Mouse (Mus musculus) liver, embryonic 13.5 days (tissue): Measurements from ENCODE around the gene Dock7. TPM values are rescaled to one million over a fixed set of nuclear protein-coding genes. Genes with fewer than 3 reads are reported as not detected.

Experiments
- ATAC-seq: fragments of 200-750 bp; cut with Nextera tagmentation; 2 replicates; pipeline ENCODE4 v1.8.0; 2017; ENCODE audit warnings: low read depth, mild to moderate bottlenecking, moderate number of reproducible peaks, moderate library complexity
- DNase-seq: peaks from one replicate; pipeline ENCODE4 v3.0.0; 2022
- H3K27ac ChIP-seq: fragments of 300-500 bp; sonication (generic); 2 replicates; pipeline ENCODE4 v1.5.1; 2015; ENCODE audit warnings: moderate library complexity, mild to moderate bottlenecking, inconsistent platforms
- H3K27me3 ChIP-seq: fragments of 300-500 bp; sonication (generic); 2 replicates; pipeline ENCODE4 v1.6.1; 2015; ENCODE audit warnings: mild to moderate bottlenecking, inconsistent platforms
- H3K36me3 ChIP-seq: fragments of 300-500 bp; sonication (generic); 2 replicates; pipeline ENCODE4 v1.6.1; 2015; ENCODE audit warnings: mild to moderate bottlenecking, inconsistent platforms
- H3K4me1 ChIP-seq: fragments of 300-500 bp; sonication (generic); replicated peaks from 2 replicates; pipeline ENCODE4 v1.6.1; 2015; ENCODE audit warnings: inconsistent platforms
- H3K4me2 ChIP-seq: fragments of 300-500 bp; sonication (generic); 2 replicates; pipeline ENCODE4 v1.6.1; 2015; ENCODE audit warnings: inconsistent platforms, mild to moderate bottlenecking, moderate library complexity
- H3K4me3 ChIP-seq: fragments of 300-500 bp; sonication (generic); replicated peaks from 2 replicates; pipeline ENCODE4 v1.5.1; 2015; ENCODE audit warnings: mild to moderate bottlenecking, inconsistent platforms
- H3K9ac ChIP-seq: fragments of 300-500 bp; sonication (generic); 2 replicates; pipeline ENCODE4 v1.6.1; 2015; ENCODE audit warnings: mild to moderate bottlenecking, inconsistent platforms
- H3K9me3 ChIP-seq: fragments of 300-500 bp; sonication (generic); replicated peaks from 2 replicates; pipeline ENCODE4 v1.6.1; 2016; ENCODE audit warnings: inconsistent platforms
- WGBS: fragments of 180-500 bp; shearing (Covaris S2); methylation state at CpG from one replicate; pipeline ENCODE4 v1.1.7; 2015; ENCODE audit not compliant: insufficient replicate concordance; 5-methylcytosine and 5-hydroxymethylcytosine counted together
- polyA plus RNA-seq: library from polyadenylated mRNA; unstranded; fragments of >200 nt; fragmentation: Nextera tagmentation; extraction: Ambion mirVana; gene quantifications from 2 replicates; pipeline ENCODE4 v1.2.1, GENCODE M21; 2015

Gene Dock7
- polyA plus RNA-seq, 1 experiment from 2014 or later, result 9.3 TPM

DNA sequence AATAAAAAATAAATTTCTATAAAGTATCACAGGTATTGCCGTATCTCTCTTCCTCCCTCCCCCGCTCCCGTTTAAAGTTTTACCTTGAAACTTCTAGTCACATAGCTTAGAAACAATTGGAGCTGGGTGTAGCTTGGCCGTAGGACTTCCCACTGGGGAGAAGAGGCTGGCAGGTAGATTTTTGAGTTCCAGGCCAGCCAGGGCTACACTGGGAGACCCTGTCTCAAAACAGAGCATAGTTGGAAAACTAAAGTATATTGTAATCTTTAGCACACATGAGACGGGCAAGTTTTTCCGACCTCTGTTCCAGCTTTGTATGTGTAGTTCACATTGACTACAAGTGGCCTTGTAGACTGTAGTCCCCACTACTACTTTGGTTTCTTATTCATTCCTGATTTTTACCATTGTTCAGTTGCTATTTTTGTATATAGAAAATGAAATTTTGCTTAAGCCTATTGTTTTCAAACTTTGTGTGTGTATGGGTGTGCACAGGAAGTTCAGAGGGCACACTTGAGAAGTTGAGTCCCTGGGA lies 195.4 kb downstream of the Dock7 start:
- H3K4me1 ChIP-seq, result peaks cover 23% of the 10 kb centered on the region
- peak overlapping the region; percentile 86 for H3K4me2 ChIP-seq
- DNase-seq, result no peak
- no peaks in the 10 kb centered on the region for H3K9me3 ChIP-seq
- peaks cover 20% of the 10 kb centered on the region for H3K36me3 ChIP-seq
- peak overlapping the region; percentile 98 for H3K27ac ChIP-seq
- no peaks in the 10 kb centered on the region for H3K27me3 ChIP-seq
- 7% methylated on average over 6 of the region's 6 CpGs for WGBS
- H3K4me3 ChIP-seq, result peak overlapping the region; percentile 99
- H3K9ac ChIP-seq, result peak overlapping the region; percentile 99
- ATAC-seq, result no peak

DNA sequence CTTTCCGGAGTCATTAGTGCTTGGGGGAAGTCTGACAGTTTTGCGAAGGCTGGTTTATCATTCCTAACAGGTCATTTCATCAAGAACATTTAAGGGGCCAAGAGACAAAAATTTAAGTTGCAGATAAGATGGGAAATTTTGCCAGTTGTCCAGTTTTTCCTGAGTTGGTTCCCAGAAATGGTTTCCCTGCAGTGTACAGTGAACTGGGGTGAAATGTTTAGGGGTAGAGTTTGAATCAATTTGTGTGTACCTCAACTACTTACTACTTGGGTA lies 195.9 kb downstream of the Dock7 start:
- DNase-seq (no peak), ATAC-seq (no peak)
- H3K4me3 ChIP-seq, result peak overlapping the region; percentile 99
- H3K9ac ChIP-seq, result peak overlapping the region; percentile 99
- peaks cover 15% of the 10 kb centered on the region for H3K36me3 ChIP-seq
- no peaks in the 10 kb centered on the region for H3K9me3 ChIP-seq
- peak overlapping the region; percentile 86 for H3K4me2 ChIP-seq
- peaks cover 23% of the 10 kb centered on the region for H3K4me1 ChIP-seq
- no peaks in the 10 kb centered on the region for H3K27me3 ChIP-seq
- peak overlapping the region; percentile 98 for H3K27ac ChIP-seq
- WGBS, result 0% methylated on average over 2 of the region's 2 CpGs

DNA sequence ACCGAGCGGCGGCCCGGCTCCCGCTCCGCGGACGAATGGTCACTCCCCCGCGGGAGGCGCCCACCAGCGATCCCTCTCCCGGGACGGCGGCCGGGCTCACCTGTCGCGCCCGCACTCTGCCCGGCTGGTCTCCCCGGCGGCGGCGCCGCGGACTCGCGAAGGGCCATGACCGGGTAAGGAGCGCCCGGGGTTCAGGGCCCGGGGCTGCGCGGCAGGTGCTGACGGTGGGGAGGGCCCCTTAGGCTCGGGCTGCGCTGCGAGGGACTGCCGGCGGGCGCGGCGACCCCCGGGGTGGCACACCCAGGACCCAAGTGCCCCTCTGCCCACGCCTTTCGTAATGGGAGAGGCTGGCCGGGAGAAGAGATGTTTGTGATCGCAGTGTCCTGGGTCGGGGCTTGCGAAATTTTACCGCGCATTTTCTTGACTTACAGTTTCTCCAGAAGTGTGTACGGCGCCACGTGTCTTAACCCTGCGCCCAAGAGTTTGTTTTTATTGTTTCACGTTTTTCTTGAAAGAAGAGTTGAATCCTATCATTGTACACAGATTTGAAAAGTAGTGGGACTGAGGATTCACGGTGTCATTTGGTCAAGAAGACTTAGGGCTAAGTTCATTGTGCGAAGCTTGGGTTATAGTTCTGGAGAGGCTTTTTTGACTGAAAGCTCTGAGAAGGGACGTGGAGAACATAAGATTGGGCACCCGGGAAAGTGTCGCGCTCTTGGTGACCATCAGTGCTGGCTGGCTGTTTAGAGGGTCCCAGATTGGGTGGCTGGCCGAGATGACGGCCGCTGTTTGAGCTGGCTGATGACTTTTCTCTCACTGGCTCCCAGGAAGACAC lies 196.4 kb downstream of the Dock7 start:
- peaks cover 13% of the 10 kb centered on the region for H3K36me3 ChIP-seq
- H3K9me3 ChIP-seq, result no peaks in the 10 kb centered on the region
- H3K27me3 ChIP-seq, result no peaks in the 10 kb centered on the region
- H3K4me2 ChIP-seq, result peak overlapping the region; percentile 86
- peak overlapping the region; percentile 98 for H3K27ac ChIP-seq
- WGBS, result under 1% methylated on average over 62 of the region's 66 CpGs
- peak; percentile 37 for DNase-seq
- H3K4me3 ChIP-seq, result peak overlapping the region; percentile 99
- peaks cover 23% of the 10 kb centered on the region for H3K4me1 ChIP-seq
- peak; percentile 0; the same call in 1 of the 2 replicates for ATAC-seq
- peak overlapping the region; percentile 99 for H3K9ac ChIP-seq

DNA sequence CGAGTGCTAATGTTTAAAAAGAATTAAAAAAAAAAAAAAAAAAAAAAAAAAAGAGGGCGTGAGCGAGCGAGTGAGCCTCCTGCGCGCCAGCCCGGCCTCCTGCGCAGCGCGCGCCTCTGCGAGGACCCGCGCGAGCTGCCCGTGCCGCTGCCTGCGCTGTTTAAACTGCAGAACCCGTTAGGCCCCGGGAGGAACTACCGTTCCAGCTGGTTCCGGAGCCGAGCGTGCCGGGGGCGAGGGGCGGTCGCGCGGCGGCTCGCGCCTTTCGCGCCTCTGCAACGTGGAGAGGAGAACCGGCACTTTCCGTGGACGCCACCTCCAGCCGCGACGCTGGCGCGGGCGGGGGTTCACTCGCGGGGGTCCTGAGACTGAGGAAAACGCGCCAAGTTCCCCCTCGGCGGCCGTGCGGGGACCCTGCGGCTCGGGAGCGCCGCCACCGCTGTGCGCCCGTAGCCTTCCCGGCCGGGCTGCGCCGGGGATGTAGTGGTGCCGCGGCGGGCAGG lies 197.1 kb downstream of the Dock7 start, which contains the start of gene Usp1:
Gene Usp1, plus strand, starts transcription at position 243 of the 503 bp plus-strand sequence.
- Histone ChIP-seq H3K9ac (peak within 1 kb of the TSS; percentile 99), H3K9me3 (no peaks in the 10 kb centered on the region), H3K36me3 (peaks cover 6% of the 10 kb centered on the region), H3K4me1 (peaks cover 23% of the 10 kb centered on the region), H3K4me3 (peak within 1 kb of the TSS; percentile 99), H3K4me2 (peak within 1 kb of the TSS; percentile 86), H3K27ac (peak within 1 kb of the TSS; percentile 98), H3K27me3 (no peaks in the 10 kb centered on the region)
- no peak for DNase-seq
- WGBS, result under 1% methylated on average over 51 of the region's 67 CpGs
- peak; percentile 15 for ATAC-seq

DNA sequence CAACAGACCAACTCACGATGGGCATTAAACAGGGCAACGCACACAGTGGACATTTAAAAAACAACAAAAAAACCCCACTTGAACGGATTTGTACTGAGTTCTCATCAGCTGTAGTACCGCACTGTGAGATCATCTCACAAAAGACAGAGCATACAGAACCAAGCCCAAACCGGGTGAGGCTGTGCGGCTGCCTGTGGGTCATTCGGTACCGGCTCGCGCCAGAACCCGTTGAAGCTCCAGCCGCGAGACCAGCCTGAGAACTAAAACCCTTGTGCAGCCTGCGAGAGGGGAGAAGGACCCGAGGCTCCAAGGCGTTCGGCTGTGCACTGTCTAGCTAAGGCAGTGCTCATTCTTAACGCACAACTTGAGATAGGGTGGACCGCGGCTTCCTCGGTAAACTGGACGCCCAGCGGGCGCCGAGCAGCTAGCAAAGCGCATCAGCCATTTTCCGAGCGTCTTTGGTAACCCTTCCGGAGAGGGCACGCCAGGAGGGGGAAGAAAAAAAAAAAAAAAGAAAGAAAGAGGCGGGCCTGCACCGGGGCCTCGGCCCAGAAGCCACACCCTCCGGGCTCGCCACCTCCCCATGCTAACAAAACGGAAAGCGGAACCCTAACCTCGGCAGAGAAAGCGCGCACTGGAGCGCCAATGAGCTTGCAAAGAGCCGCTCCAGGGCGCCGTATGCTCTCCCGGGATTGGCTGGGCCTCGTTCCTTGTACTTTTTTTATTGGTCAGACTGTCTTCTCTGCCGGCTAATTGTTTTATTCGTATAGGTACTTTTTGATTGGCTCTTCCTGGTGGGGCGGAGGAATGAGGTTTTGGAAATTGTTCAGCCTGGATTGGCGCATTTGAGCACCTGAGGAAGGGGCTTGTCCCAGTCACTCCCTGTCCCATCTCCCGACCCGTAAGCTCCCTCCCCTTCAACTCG lies 197.8 kb downstream of the Dock7 start:
- peak overlapping the region; percentile 99 for H3K9ac ChIP-seq
- no peaks in the 10 kb centered on the region for H3K27me3 ChIP-seq
- H3K4me3 ChIP-seq, result peak overlapping the region; percentile 99
- WGBS, result under 1% methylated on average over 53 of the region's 53 CpGs
- H3K4me1 ChIP-seq, result peaks cover 23% of the 10 kb centered on the region
- peak overlapping the region; percentile 86 for H3K4me2 ChIP-seq
- DNase-seq, result peak; percentile 95
- ATAC-seq, result peak; percentile 93
- H3K36me3 ChIP-seq, result peaks cover 4% of the 10 kb centered on the region; the same call in 1 of the 2 replicates
- peak overlapping the region; percentile 98 for H3K27ac ChIP-seq
- no peaks in the 10 kb centered on the region for H3K9me3 ChIP-seq

DNA sequence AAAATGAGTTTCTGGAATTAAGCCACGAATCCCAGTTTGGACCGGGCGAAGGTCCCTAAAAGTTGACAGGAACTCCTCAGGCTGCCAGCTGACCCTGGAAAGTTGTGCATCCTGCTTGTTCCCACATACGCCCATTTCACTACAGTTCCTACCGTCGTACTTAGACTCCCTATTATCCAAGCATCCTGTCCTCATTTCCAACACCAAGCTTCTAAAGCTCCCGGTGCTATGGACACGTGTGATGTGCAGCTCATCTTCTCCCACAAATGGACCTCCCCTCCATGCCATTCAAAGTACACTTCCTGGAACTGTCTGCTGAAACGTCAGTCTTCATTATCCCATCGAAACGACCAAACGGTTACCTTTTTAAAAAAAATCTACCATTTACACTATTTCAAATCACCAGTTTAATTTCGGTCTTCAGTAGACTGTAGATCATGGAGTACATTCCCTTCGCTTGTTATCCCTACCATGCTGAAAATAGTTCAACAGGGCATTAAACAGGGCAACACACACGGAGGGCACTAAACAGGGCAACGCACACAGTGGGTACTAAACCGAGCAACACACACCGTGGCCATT lies 198.6 kb downstream of the Dock7 start:
- peak overlapping the region; percentile 98 for H3K27ac ChIP-seq
- H3K4me2 ChIP-seq, result peak overlapping the region; percentile 86
- H3K4me3 ChIP-seq, result peak overlapping the region; percentile 99
- H3K9ac ChIP-seq, result peak overlapping the region; percentile 86
- no peak for ATAC-seq
- H3K36me3 ChIP-seq, result peaks cover 4% of the 10 kb centered on the region; the same call in 1 of the 2 replicates
- DNase-seq, result peak; percentile 3
- no peaks in the 10 kb centered on the region for H3K9me3 ChIP-seq
- H3K4me1 ChIP-seq, result peaks cover 23% of the 10 kb centered on the region
- H3K27me3 ChIP-seq, result no peaks in the 10 kb centered on the region
- WGBS, result 10% methylated on average over 18 of the region's 18 CpGs

DNA sequence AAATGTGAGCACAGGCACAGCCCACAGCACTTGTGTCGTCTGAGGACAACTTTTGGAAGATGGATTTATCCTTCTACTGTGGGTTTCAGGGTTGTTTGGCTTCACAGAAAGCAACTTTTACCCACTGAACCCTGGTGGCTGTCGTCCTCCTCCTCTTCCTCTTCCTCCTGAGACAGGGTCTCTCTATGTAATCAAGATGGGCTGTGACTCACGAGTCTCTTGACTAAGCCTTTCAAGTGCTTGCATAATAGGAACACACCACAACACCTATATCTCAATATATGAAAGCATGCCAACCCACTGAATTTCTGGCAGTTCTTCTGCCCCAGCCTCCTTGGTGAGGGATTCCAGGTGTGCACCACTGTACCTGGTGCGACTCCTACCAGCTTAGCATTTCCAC lies 199.8 kb downstream of the Dock7 start:
- no peaks in the 10 kb centered on the region for H3K9me3 ChIP-seq
- H3K4me3 ChIP-seq, result no peak overlapping the region
- H3K4me2 ChIP-seq, result no peak overlapping the region
- DNase-seq, result no peak
- peaks cover 13% of the 10 kb centered on the region for H3K4me1 ChIP-seq
- H3K36me3 ChIP-seq, result no peaks in the 10 kb centered on the region
- no peaks in the 10 kb centered on the region for H3K27me3 ChIP-seq
- H3K9ac ChIP-seq, result no peak overlapping the region
- 66% methylated on average over 4 of the region's 4 CpGs for WGBS
- H3K27ac ChIP-seq, result no peak overlapping the region
- no peak for ATAC-seq

DNA sequence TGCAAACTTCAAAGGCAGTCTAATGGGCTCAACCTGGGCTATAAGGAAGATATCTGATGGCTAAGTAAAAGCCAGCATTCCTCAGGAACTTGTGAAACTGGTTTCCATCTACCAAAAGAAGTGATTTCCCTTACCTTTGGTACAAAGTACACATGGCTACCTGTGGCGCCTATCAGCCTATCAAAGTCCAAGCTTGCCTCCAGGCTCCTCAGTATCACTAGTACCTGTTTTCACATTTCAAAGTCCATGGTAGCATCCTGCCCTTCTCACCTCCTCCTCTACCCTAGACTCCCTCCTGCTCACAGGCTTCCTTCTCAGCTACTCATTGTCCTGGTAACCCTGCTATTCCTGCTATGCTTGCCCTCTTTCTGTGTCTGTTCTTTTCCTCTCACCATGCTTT lies 202.5 kb downstream of the Dock7 start:
- H3K4me2 ChIP-seq, result no peak overlapping the region
- no peak for ATAC-seq
- H3K27me3 ChIP-seq, result no peaks in the 10 kb centered on the region
- no peak overlapping the region for H3K4me3 ChIP-seq
- H3K4me1 ChIP-seq, result peaks cover 9% of the 10 kb centered on the region
- H3K9ac ChIP-seq, result no peak overlapping the region
- no peak for DNase-seq
- no peaks in the 10 kb centered on the region for H3K36me3 ChIP-seq
- H3K9me3 ChIP-seq, result no peaks in the 10 kb centered on the region
- H3K27ac ChIP-seq, result no peak overlapping the region
- WGBS, result 70% methylated on average over 1 of the region's 1 CpGs

DNA sequence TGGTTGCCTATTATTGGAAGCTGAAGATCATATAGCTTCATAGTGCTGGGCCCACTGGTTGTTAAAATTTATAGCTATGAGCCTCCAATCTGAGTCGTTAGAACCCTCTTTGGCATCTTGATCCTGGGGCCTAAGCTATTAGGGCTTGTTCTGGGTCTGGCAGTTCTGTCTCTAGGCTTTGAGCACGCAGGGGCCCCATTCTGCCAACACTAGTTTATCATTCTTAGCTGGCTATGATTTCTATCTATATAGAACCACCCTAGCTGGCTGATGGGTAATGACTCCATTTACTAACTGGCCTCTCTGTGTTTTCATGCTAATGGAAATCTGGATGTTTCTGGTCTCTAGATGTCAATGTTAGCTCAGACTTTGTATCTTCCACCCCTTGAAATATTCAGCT lies 203.0 kb downstream of the Dock7 start:
- H3K4me1 ChIP-seq, result peaks cover 9% of the 10 kb centered on the region
- no peaks in the 10 kb centered on the region for H3K9me3 ChIP-seq
- DNase-seq (no peak), ATAC-seq (no peak)
- no peak overlapping the region for H3K27ac ChIP-seq
- H3K27me3 ChIP-seq, result no peaks in the 10 kb centered on the region
- no peaks in the 10 kb centered on the region for H3K36me3 ChIP-seq
- no peak overlapping the region for H3K4me3 ChIP-seq
- WGBS, result 52% methylated on average over 2 of the region's 2 CpGs
- no peak overlapping the region for H3K4me2 ChIP-seq
- H3K9ac ChIP-seq, result no peak overlapping the region

DNA sequence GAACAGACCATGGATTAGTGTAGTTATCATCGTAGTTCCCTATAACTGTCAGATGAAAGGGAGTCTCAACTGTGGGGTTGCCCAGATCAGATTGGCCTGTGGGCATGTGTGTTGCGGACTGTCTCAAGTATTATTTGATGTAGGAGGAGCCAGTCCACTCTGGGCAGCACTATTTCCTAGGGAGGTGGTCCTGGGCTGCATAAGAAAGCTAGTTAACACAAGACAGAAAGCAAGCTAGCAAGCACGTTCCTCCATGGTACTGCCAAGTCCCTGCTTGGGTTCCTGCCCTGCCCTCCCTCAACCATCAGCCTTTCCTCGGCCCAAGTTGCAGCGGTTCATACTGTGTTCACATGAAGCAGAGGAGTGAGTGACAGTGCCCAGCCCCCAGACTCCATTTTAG lies 210.5 kb downstream of the Dock7 start:
- Histone ChIP-seq H3K4me1 (no peaks in the 10 kb centered on the region), H3K4me3 (no peak overlapping the region), H3K27me3 (no peaks in the 10 kb centered on the region), H3K9ac (no peak overlapping the region), H3K4me2 (no peak overlapping the region), H3K27ac (no peak overlapping the region), H3K36me3 (no peaks in the 10 kb centered on the region), H3K9me3 (no peaks in the 10 kb centered on the region)
- ATAC-seq, result no peak
- 80% methylated on average over 5 of the region's 5 CpGs for WGBS
- DNase-seq, result no peak

DNA sequence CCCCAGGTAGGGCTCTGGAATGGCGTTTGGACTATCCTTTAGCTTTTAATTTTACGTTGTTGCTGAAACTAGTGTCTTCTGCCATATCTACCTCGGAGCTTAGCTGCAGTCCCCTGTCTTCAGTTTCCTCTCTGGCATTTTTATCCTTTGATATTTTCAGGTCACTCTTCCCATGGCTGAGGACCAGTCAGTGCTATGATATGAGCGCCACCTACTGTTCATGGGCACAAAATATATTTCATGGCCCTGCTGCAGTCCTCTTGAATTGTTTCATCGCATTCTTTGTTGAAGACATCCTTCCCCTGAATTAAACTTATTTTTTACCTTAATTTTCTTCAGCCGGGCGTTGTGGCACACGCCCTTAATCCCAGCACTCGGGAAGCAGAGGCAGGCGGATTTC lies 233.6 kb downstream of the Dock7 start:
- ATAC-seq (no peak), DNase-seq (no peak)
- Histone ChIP-seq H3K9me3 (no peaks in the 10 kb centered on the region), H3K4me1 (no peaks in the 10 kb centered on the region), H3K36me3 (no peaks in the 10 kb centered on the region), H3K27ac (no peak overlapping the region), H3K9ac (no peak overlapping the region), H3K4me2 (no peak overlapping the region), H3K27me3 (no peaks in the 10 kb centered on the region), H3K4me3 (no peak overlapping the region)
- WGBS, result 16% methylated on average over 10 of the region's 10 CpGs
